Mouse (Mus musculus) kidney, embryonic 16.5 days (tissue): Measurements from ENCODE around the gene Top2b. TPM values are rescaled to one million over a fixed set of nuclear protein-coding genes. Genes with fewer than 3 reads are reported as not detected.

Experiments
- ATAC-seq: fragments of 200-750 bp; cut with Nextera tagmentation; 2 replicates; pipeline ENCODE4 v1.8.0; 2017; ENCODE audit warnings: moderate TSS enrichment; ENCODE audit not compliant: low FRiP score, low TSS enrichment
- H3K27ac ChIP-seq: fragments of 300-500 bp; sonication (generic); 2 replicates; pipeline ENCODE4 v1.5.1; 2014; ENCODE audit warnings: low read length
- H3K27me3 ChIP-seq: fragments of 300-500 bp; sonication (generic); 2 replicates; pipeline ENCODE4 v1.6.1; 2014; ENCODE audit warnings: low read length, control low read depth, mixed read lengths; ENCODE audit not compliant: insufficient read depth
- H3K36me3 ChIP-seq: fragments of 300-500 bp; sonication (generic); 2 replicates; pipeline ENCODE4 v1.6.1; 2014; ENCODE audit warnings: low read length, control low read depth, mixed read lengths; ENCODE audit not compliant: insufficient read depth
- H3K4me1 ChIP-seq: fragments of 300-500 bp; sonication (generic); 2 replicates; pipeline ENCODE4 v1.6.1; 2014; ENCODE audit warnings: low read length, control low read depth, mixed read lengths; ENCODE audit not compliant: insufficient read depth
- H3K4me2 ChIP-seq: fragments of 300-500 bp; sonication (generic); replicated peaks from 2 replicates; pipeline ENCODE4 v1.6.1; 2014; ENCODE audit warnings: low read depth, low read length
- H3K4me3 ChIP-seq: fragments of 300-500 bp; sonication (generic); 2 replicates; pipeline ENCODE4 v1.5.1; 2014; ENCODE audit warnings: mild to moderate bottlenecking, low read length
- H3K9ac ChIP-seq: fragments of 300-500 bp; sonication (generic); replicated peaks from 2 replicates; pipeline ENCODE4 v1.6.1; 2014; ENCODE audit warnings: low read length
- H3K9me3 ChIP-seq: fragments of 300-500 bp; sonication (generic); 2 replicates; pipeline ENCODE4 v1.6.1; 2016; ENCODE audit warnings: low read length, control low read depth
- WGBS: fragments of 180-500 bp; shearing (Covaris S2); extraction: QIAGEN DNeasy Blood & Tissue Kit; methylation state at CpG from one replicate; pipeline ENCODE4 v1.1.7; 2014; 5-methylcytosine and 5-hydroxymethylcytosine counted together
- polyA plus RNA-seq: library from polyadenylated mRNA; unstranded; fragments of >200 nt; fragmentation: Nextera tagmentation; extraction: Ambion mirVana; gene quantifications from 2 replicates; pipeline ENCODE4 v1.2.1, GENCODE M21; 2015

The Top2b gene
- polyA plus RNA-seq, 1 experiment from 2014 or later = 39.0 TPM

DNA sequence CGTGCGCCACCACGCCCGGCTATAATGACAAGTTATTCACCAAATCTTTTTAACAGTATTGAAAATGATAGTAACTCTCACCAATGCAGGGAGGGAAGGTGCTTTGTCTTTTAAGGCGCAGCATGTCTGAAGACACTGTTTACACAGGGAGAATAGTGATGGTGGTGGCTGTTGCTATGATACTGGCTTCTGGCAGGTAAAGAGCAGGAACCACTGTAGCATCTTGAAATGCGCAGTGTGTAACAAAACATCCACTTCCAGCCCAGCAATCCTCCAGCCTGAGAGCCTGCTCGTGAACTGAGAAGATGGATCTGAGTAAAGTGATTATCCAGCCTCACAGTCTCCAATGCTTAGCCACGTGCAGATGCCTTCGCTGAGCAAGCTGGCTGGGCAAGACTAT is 17.5 kb upstream of the Top2b start:
- ATAC-seq = no peak
- Histone ChIP-seq H3K9ac (no peak overlapping the region), H3K27ac (no peak overlapping the region), H3K27me3 (no peaks in the 10 kb centered on the region), H3K36me3 (no peaks in the 10 kb centered on the region), H3K4me2 (no peak overlapping the region), H3K4me3 (no peak overlapping the region), H3K4me1 (no peaks in the 10 kb centered on the region), H3K9me3 (no peaks in the 10 kb centered on the region)
- 80% methylated on average over 9 of the region's 9 CpGs for WGBS

GRCm38 (mm10) chr14:16359704-16360103 is 5.3 kb upstream of the Top2b start:
- Histone ChIP-seq H3K27ac (no peak overlapping the region), H3K9ac (no peak overlapping the region), H3K27me3 (no peaks in the 10 kb centered on the region), H3K4me3 (no peak overlapping the region), H3K9me3 (no peaks in the 10 kb centered on the region), H3K4me1 (peaks cover 9% of the 10 kb centered on the region), H3K4me2 (no peak overlapping the region), H3K36me3 (no peaks in the 10 kb centered on the region)
- WGBS = 63% methylated on average over 1 of the region's 1 CpGs
- ATAC-seq = no peak

DNA sequence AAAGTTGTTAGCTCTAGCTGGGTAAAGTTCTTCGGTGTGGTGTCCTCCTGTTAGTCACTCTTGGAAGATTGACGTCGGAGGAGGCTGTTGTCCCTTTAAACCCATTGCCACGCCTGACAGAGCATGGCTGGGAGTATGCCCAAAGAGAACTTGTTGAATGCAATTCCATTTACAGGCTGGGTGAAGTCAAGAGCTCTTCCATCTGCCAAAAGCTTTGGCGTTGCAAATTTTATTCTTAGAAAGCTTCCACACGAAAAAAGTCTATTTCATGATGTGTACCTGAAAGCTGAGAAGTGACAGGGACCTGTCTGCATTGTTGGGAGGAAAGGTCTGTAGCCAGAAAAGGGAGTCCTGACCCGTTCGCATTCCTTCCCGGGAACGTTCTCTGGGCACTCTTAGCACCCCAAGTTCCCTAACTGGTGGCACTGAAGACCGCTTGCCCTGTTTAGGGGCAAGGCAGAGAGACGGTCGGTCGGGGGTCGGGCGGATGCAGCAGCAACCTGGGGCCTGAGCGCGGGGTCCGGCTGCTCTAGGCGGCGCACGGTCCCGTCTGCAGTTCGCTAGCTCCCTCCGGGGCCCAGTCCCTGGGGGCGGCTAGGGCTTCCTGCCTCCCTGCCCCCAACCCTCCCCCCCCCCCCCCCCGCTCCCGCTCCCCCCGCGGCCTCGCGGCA is 683 bp upstream of the Top2b start:
- Histone ChIP-seq H3K9ac (peak overlapping the region; percentile 82), H3K4me1 (peaks cover 24% of the 10 kb centered on the region), H3K27me3 (no peaks in the 10 kb centered on the region), H3K4me2 (peak overlapping the region; percentile 80), H3K4me3 (peak overlapping the region; percentile 81), H3K9me3 (no peaks in the 10 kb centered on the region), H3K36me3 (no peaks in the 10 kb centered on the region), H3K27ac (peak overlapping the region; percentile 99)
- WGBS = 0% methylated on average over 23 of the region's 32 CpGs
- peak; percentile 84 for ATAC-seq

DNA sequence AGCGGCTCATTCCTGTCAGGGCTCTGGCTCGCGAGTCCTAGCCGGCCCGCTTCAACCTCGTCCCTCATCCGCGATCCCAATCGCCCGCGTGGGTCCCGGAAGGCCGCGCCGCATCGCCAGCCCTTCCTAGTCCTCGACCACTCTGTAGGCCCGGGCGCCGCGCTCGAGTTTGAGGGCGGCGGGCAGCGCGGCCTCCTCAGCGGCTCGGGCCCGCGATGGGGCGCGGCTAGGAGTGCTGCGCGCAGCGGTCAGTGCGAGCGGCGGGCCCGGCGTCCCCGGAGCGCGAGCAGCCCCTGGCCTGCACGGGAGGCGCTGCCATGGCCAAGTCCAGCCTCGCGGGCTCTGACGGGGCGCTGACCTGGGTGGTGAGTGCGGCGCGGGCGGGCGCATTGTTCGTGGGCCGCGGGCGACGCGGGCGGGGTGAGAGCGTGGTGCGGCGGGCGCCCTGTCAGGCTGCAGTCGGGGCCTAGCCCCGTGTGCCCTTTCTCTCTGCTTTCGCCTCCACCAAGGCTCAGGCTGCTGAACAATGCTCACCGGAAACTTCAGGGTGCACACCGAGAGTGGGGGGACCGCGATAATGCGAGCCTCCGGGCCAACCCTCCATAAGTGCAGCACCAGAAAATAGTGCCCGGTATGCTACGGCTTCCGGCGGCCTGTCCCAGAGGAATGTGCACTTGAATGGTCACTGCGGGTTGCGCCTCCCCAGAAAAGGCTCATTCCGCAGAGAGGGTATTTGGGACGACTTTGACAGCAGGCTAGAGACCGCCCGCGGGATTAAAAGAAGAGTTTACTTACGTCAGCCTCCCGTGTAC is 589 bp downstream of the Top2b start:
- Histone ChIP-seq H3K4me3 (peak overlapping the region; percentile 81), H3K27me3 (no peaks in the 10 kb centered on the region), H3K27ac (peak overlapping the region; percentile 99), H3K4me2 (peak overlapping the region; percentile 80), H3K36me3 (no peaks in the 10 kb centered on the region), H3K4me1 (peaks cover 24% of the 10 kb centered on the region), H3K9me3 (no peaks in the 10 kb centered on the region), H3K9ac (peak overlapping the region; percentile 89)
- WGBS = under 1% methylated on average over 81 of the region's 87 CpGs
- peak; percentile 55 for ATAC-seq

DNA sequence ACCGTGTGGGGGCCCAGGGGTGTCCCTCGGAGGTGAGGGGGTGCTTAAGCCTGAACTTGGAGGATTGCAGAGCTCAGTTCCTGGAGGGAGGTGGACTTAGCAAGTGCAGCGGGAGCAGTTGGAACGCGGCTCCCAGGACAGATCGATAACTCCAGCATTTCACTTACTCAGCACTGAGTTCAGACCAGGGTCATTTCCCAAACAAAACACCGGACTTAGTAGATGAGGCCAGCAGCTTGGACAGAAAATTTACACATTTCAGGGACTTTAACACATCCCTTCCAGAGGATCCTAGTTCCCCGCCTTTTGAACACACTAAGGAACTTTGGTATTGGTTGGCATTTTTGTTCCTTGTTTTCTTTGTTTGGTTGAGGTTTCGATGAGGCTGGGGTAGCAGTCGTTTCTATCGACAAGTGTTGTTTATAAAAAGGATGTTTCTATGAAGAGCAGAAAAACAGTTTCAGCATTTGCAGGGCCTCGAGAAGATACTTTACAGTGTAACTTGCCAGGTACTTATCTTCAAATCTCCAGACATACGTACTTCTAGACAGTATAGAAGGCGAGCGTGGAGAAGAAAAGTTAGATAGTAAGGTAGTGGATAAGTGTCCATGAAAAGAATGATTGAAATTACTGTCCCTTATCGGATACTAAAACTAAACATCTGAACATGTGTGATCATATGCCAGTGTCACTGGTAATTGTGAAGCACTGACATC is 1.4 kb downstream of the Top2b start:
- peak overlapping the region; percentile 89 for H3K9ac ChIP-seq
- 5% methylated on average over 16 of the region's 16 CpGs for WGBS
- peak overlapping the region; percentile 80 for H3K4me2 ChIP-seq
- no peaks in the 10 kb centered on the region for H3K27me3 ChIP-seq
- no peaks in the 10 kb centered on the region for H3K9me3 ChIP-seq
- H3K27ac ChIP-seq = peak overlapping the region; percentile 99
- H3K36me3 ChIP-seq = no peaks in the 10 kb centered on the region
- H3K4me3 ChIP-seq = peak overlapping the region; percentile 81
- ATAC-seq = peak; percentile 6
- H3K4me1 ChIP-seq = peaks cover 24% of the 10 kb centered on the region

GRCm38 (mm10) chr14:16366986-16367385 is 2.0 kb downstream of the Top2b start:
- Histone ChIP-seq H3K9ac (peak overlapping the region; percentile 89; the same call in 1 of the 2 replicates), H3K4me2 (peak overlapping the region; percentile 80), H3K27me3 (no peaks in the 10 kb centered on the region), H3K36me3 (no peaks in the 10 kb centered on the region), H3K4me1 (peaks cover 24% of the 10 kb centered on the region), H3K9me3 (no peaks in the 10 kb centered on the region), H3K27ac (no peak overlapping the region), H3K4me3 (peak overlapping the region; percentile 81)
- no peak for ATAC-seq
- 33% methylated on average over 2 of the region's 2 CpGs for WGBS

DNA sequence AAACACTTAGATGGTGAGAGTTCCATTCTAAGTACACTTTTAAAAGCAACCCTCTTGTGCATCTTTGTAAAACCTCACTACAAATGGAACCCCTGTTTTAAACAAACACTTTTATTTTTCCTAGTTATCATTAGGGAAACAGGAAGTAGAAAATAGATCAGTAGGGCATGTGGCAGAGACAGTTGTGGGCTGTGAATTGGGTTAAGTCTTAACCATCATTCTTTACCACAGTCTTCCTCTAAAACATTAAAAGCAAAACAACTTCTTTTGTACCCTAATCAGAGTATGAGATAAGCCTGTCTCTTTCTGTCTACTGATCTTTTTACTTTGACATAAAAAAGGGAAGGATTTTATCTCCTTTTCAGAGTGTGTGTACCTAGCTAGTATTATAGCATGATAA is 7.8 kb downstream of the Top2b start:
- H3K9ac ChIP-seq = no peak overlapping the region
- H3K27me3 ChIP-seq = no peaks in the 10 kb centered on the region
- no peak overlapping the region for H3K4me2 ChIP-seq
- ATAC-seq = no peak
- no peak overlapping the region for H3K27ac ChIP-seq
- peaks cover 10% of the 10 kb centered on the region for H3K4me1 ChIP-seq
- no peaks in the 10 kb centered on the region for H3K9me3 ChIP-seq
- H3K4me3 ChIP-seq = no peak overlapping the region
- no peaks in the 10 kb centered on the region for H3K36me3 ChIP-seq

DNA sequence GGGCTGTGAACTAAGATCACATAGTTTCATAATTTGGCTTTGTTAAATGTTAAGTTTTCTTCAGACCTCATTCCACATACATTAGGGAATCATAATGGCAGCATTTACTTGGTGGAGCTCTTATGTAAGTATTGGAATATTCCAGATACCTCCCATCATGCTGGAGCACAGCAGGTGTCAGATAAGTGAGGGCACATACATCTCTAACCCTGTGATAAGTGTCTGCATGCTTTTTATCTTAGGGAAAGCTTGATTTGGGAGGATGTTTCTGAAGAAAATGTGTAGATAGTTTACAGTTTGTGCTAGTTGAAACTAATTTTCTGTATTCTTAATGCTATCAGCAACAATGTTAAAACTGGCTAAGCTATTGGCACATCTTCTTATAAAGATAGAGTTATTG is 8.2 kb downstream of the Top2b start:
- Histone ChIP-seq H3K27me3 (no peaks in the 10 kb centered on the region), H3K4me3 (no peak overlapping the region), H3K9ac (no peak overlapping the region), H3K36me3 (no peaks in the 10 kb centered on the region), H3K4me2 (no peak overlapping the region), H3K27ac (no peak overlapping the region), H3K4me1 (peaks cover 11% of the 10 kb centered on the region), H3K9me3 (no peaks in the 10 kb centered on the region)
- no peak for ATAC-seq

DNA sequence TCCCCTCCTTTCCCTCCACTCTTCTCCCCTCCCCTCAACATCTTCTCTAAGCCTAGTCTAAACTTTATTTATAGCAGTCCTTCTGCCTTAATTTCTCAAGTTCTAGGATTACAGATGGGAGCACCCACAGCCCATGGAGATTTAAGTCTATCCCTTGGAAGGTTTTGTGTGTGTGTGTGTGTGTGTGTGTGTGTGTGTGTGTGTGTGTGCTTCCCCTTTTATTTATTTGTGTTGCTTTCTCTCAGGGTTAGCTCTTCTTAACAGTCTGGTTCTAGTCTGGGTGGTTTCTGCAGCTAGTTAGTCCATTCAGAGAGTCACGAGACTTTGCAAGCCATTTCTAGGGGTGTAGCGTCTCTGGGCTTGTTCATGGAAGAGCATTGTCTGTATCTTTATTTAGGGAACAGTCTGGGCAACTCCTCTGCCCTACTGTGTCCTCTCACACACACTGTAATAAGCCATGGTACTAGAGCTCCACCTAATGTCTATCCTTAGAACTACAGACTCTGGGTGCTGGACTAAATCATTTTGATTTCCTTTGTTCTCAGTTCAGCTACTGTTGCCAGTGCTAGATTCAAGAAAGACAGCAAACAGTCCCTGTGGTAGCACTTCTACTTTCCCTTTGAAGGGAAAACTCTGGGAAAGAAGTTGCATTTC is 15.1 kb downstream of the Top2b start:
- Histone ChIP-seq H3K9ac (0 out of 2 replicates have a peak overlapping the region, but pooled peaks have one; percentile 46), H3K36me3 (0 out of 2 replicates have a peak, but pooled peaks cover 3% of the 10 kb centered on the region), H3K4me3 (no peak overlapping the region), H3K4me2 (no peak overlapping the region; the same call in 1 of the 2 replicates), H3K4me1 (peaks cover 16% of the 10 kb centered on the region), H3K27me3 (no peaks in the 10 kb centered on the region), H3K9me3 (no peaks in the 10 kb centered on the region), H3K27ac (peak overlapping the region; percentile 50; the same call in 1 of the 2 replicates)
- ATAC-seq = peak; percentile 95
- WGBS = 4% methylated on average over 2 of the region's 2 CpGs
